Mouse (Mus musculus) hindbrain, embryonic 16.5 days (tissue): ENCODE results near the gene Sec16b. TPM values are rescaled to one million over a fixed set of nuclear protein-coding genes. Genes with fewer than 3 reads are reported as not detected.
A peak's percentile ranks its signal among the peaks of the same experiment; 100 is the strongest.

Experiments
- ATAC-seq: fragments of 200-750 bp; cut with Nextera tagmentation; 2 replicates; pipeline ENCODE4 v1.8.0; 2017; ENCODE audit warnings: moderate TSS enrichment, moderate library complexity
- H3K27ac ChIP-seq: fragments of 300-500 bp; sonication (generic); 2 replicates; pipeline ENCODE4 v1.5.1; 2014; ENCODE audit warnings: low read depth, mild to moderate bottlenecking, control low read depth, low read length, moderate library complexity
- H3K27me3 ChIP-seq: fragments of 300-500 bp; sonication (generic); replicated peaks from 2 replicates; pipeline ENCODE4 v1.6.1; 2014; ENCODE audit warnings: low read length; ENCODE audit not compliant: control insufficient read depth, insufficient read depth
- H3K36me3 ChIP-seq: fragments of 300-500 bp; sonication (generic); 2 replicates; pipeline ENCODE4 v1.6.1; 2014; ENCODE audit warnings: mild to moderate bottlenecking, low read length, moderate library complexity, mixed read lengths; ENCODE audit not compliant: control insufficient read depth, insufficient read depth
- H3K4me1 ChIP-seq: fragments of 300-500 bp; sonication (generic); 2 replicates; pipeline ENCODE4 v1.6.1; 2014; ENCODE audit warnings: low read depth, low read length; ENCODE audit not compliant: control insufficient read depth, insufficient read depth
- H3K4me2 ChIP-seq: fragments of 300-500 bp; sonication (generic); 2 replicates; pipeline ENCODE4 v1.6.1; 2014; ENCODE audit warnings: mild to moderate bottlenecking, low read length, control low read depth, moderate library complexity
- H3K4me3 ChIP-seq: fragments of 300-500 bp; sonication (generic); 2 replicates; pipeline ENCODE4 v1.5.1; 2014; ENCODE audit warnings: mild to moderate bottlenecking, low read length, control low read depth, moderate library complexity
- H3K9ac ChIP-seq: fragments of 300-500 bp; sonication (generic); 2 replicates; pipeline ENCODE4 v1.6.1; 2014; ENCODE audit warnings: low read depth, mild to moderate bottlenecking, control low read depth, low read length, moderate library complexity
- H3K9me3 ChIP-seq: fragments of 300-500 bp; sonication (generic); 2 replicates; pipeline ENCODE4 v1.6.1; 2014; ENCODE audit warnings: mild to moderate bottlenecking, low read length, moderate library complexity; ENCODE audit not compliant: control insufficient read depth
- WGBS: fragments of 180-500 bp; shearing (Covaris S2); extraction: QIAGEN DNeasy Blood & Tissue Kit; methylation state at CpG from one replicate; pipeline ENCODE4 v1.1.7; 2014; 5-methylcytosine and 5-hydroxymethylcytosine counted together
- polyA plus RNA-seq: library from polyadenylated mRNA; unstranded; fragments of >200 nt; fragmentation: Nextera tagmentation; extraction: Ambion mirVana; gene quantifications from 2 replicates; pipeline ENCODE4 v1.2.1, GENCODE M21; 2015

The Sec16b gene
- polyA plus RNA-seq, 1 experiment from 2014 or later: 0.46 TPM

- Histone ChIP-seq H3K4me2 (no peak overlapping the region), H3K9me3 (no peaks in the 10 kb centered on the region), H3K4me1 (no peaks in the 10 kb centered on the region), H3K4me3 (no peak overlapping the region), H3K36me3 (no peaks in the 10 kb centered on the region), H3K27me3 (no peaks in the 10 kb centered on the region), H3K27ac (no peak overlapping the region), H3K9ac (no peak overlapping the region)
- ATAC-seq: no peak
- WGBS: 91% methylated on average over 7 of the region's 7 CpGs
These were observed 33.8 kb upstream of the Sec16b start for GRCm38 (mm10) chr1:157472716-157473115.

- no peak overlapping the region for H3K9ac ChIP-seq
- no peak overlapping the region for H3K4me2 ChIP-seq
- no peaks in the 10 kb centered on the region for H3K27me3 ChIP-seq
- no peaks in the 10 kb centered on the region for H3K9me3 ChIP-seq
- H3K27ac ChIP-seq: no peak overlapping the region
- H3K4me3 ChIP-seq: no peak overlapping the region
- no peaks in the 10 kb centered on the region for H3K36me3 ChIP-seq
- 87% methylated on average over 8 of the region's 8 CpGs for WGBS
- ATAC-seq: no peak
- H3K4me1 ChIP-seq: no peaks in the 10 kb centered on the region
These were observed 31.7 kb upstream of the Sec16b start for GRCm38 (mm10) chr1:157474865-157475264.

GRCm38 (mm10) chr1:157476231-157476630, 30.3 kb upstream of the Sec16b start:
- Histone ChIP-seq H3K36me3 (no peaks in the 10 kb centered on the region), H3K27me3 (no peaks in the 10 kb centered on the region), H3K4me3 (no peak overlapping the region), H3K4me1 (no peaks in the 10 kb centered on the region), H3K9ac (no peak overlapping the region), H3K27ac (no peak overlapping the region), H3K9me3 (no peaks in the 10 kb centered on the region), H3K4me2 (no peak overlapping the region)
- 83% methylated on average over 2 of the region's 2 CpGs for WGBS
- ATAC-seq: no peak

GRCm38 (mm10) chr1:157480090-157480489, 26.4 kb upstream of the Sec16b start:
- Histone ChIP-seq H3K9ac (no peak overlapping the region), H3K9me3 (no peaks in the 10 kb centered on the region), H3K27me3 (no peaks in the 10 kb centered on the region), H3K4me2 (no peak overlapping the region), H3K36me3 (no peaks in the 10 kb centered on the region), H3K27ac (no peak overlapping the region), H3K4me1 (no peaks in the 10 kb centered on the region), H3K4me3 (no peak overlapping the region)
- ATAC-seq: no peak
- WGBS: 30% methylated on average over 9 of the region's 9 CpGs

GRCm38 (mm10) chr1:157480901-157481300, 25.6 kb upstream of the Sec16b start:
- no peak overlapping the region for H3K27ac ChIP-seq
- H3K9me3 ChIP-seq: no peaks in the 10 kb centered on the region
- no peak overlapping the region for H3K9ac ChIP-seq
- no peak overlapping the region for H3K4me3 ChIP-seq
- no peak for ATAC-seq
- WGBS: 73% methylated on average over 3 of the region's 3 CpGs
- H3K4me1 ChIP-seq: no peaks in the 10 kb centered on the region
- no peaks in the 10 kb centered on the region for H3K27me3 ChIP-seq
- H3K36me3 ChIP-seq: no peaks in the 10 kb centered on the region
- H3K4me2 ChIP-seq: no peak overlapping the region

- Histone ChIP-seq H3K27ac (no peak overlapping the region), H3K27me3 (no peaks in the 10 kb centered on the region), H3K9ac (no peak overlapping the region), H3K4me1 (no peaks in the 10 kb centered on the region), H3K9me3 (no peaks in the 10 kb centered on the region), H3K4me3 (no peak overlapping the region), H3K36me3 (no peaks in the 10 kb centered on the region), H3K4me2 (no peak overlapping the region)
- 92% methylated on average over 6 of the region's 6 CpGs for WGBS
- ATAC-seq: no peak
These were observed 24.9 kb upstream of the Sec16b start for GRCm38 (mm10) chr1:157481666-157482065.

- H3K9ac ChIP-seq: no peak overlapping the region
- H3K36me3 ChIP-seq: no peaks in the 10 kb centered on the region
- H3K27me3 ChIP-seq: no peaks in the 10 kb centered on the region
- H3K27ac ChIP-seq: no peak overlapping the region
- H3K9me3 ChIP-seq: no peaks in the 10 kb centered on the region
- no peak for ATAC-seq
- H3K4me1 ChIP-seq: no peaks in the 10 kb centered on the region
- WGBS: 94% methylated on average over 4 of the region's 4 CpGs
- no peak overlapping the region for H3K4me3 ChIP-seq
- no peak overlapping the region for H3K4me2 ChIP-seq
These were observed 22.4 kb upstream of the Sec16b start for GRCm38 (mm10) chr1:157484161-157484560.

GRCm38 (mm10) chr1:157500657-157501056, 5.9 kb upstream of the Sec16b start:
- WGBS: 83% methylated on average over 1 of the region's 1 CpGs

GRCm38 (mm10) chr1:157501352-157501945, 5.1 kb upstream of the Sec16b start:
- Histone ChIP-seq H3K27ac (no peak overlapping the region), H3K9me3 (no peaks in the 10 kb centered on the region), H3K4me3 (no peak overlapping the region), H3K4me2 (no peak overlapping the region), H3K36me3 (no peaks in the 10 kb centered on the region), H3K9ac (no peak overlapping the region), H3K27me3 (no peaks in the 10 kb centered on the region), H3K4me1 (no peaks in the 10 kb centered on the region)
- peak; percentile 68 for ATAC-seq
- WGBS: 79% methylated on average over 6 of the region's 6 CpGs

More at GRCm38 (mm10) chr1:157500657-157501056, 5.9 kb upstream of the Sec16b start:
- ATAC-seq: no peak
- no peaks in the 10 kb centered on the region for H3K9me3 ChIP-seq
- H3K27me3 ChIP-seq: no peaks in the 10 kb centered on the region
- H3K36me3 ChIP-seq: no peaks in the 10 kb centered on the region
- H3K4me1 ChIP-seq: no peaks in the 10 kb centered on the region
- H3K4me2 ChIP-seq: no peak overlapping the region
- no peak overlapping the region for H3K4me3 ChIP-seq
- no peak overlapping the region for H3K27ac ChIP-seq
- H3K9ac ChIP-seq: no peak overlapping the region

GRCm38 (mm10) chr1:157503071-157503470, 3.5 kb upstream of the Sec16b start:
- no peak overlapping the region for H3K4me2 ChIP-seq
- H3K4me1 ChIP-seq: peaks cover 4% of the 10 kb centered on the region; the same call in 1 of the 2 replicates
- no peak overlapping the region for H3K9ac ChIP-seq
- H3K9me3 ChIP-seq: no peaks in the 10 kb centered on the region
- H3K36me3 ChIP-seq: no peaks in the 10 kb centered on the region
- ATAC-seq: no peak
- H3K4me3 ChIP-seq: no peak overlapping the region
- no peak overlapping the region for H3K27ac ChIP-seq
- 70% methylated on average over 6 of the region's 6 CpGs for WGBS
- no peaks in the 10 kb centered on the region for H3K27me3 ChIP-seq
